ENCODE assay signal across 22 mouse cellular contexts in the genomic region with DNA sequence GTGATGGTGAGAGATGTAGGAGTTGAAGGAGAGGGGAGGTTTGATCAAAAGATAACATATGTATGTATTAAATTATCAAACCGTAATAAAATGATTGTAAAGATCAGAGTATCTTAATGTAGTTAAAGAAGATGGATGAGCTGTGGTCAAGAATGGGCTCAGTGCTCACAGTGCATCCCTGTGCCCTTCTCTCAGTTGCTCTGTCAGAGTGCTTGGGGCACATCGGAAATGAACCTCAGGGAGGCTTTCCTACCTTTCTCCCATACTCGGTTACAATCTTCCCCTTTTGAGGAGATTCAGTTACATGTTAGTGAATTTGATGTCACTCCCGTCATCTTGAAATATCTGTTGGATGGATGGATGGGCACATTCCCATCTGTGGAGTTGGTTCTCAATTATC.
A peak's percentile ranks its signal among the peaks of the same experiment; 100 is the strongest.
DNase-seq lines count a peak whose midpoint lies in the region; ATAC-seq and TF ChIP-seq lines count a peak whose summit lies in the region.
"Had no signal": no experiment of that assay in that cellular context is flagged by ENCODE, and none has a peak within 500 bp of the region (broad histone marks: within the 10 kb centered on the region; RNA-seq: fewer than 3 reads in every experiment).

No protein-coding gene starts in this region.

- no peak overlapping the region for H3K27ac ChIP-seq in kidney, embryonic 14.5 days (ENCODE audit: low read depth, low read length)
- no peak overlapping the region for H3K27ac ChIP-seq in kidney, embryonic 15.5 days
- no peak overlapping the region for H3K27ac ChIP-seq in kidney, embryonic 16.5 days (ENCODE audit: low read length)
- no peak overlapping the region for H3K27ac ChIP-seq in kidney, postnatal 0 days

- no peaks in the 10 kb centered on the region for H3K9me3 ChIP-seq in kidney, embryonic 14.5 days (ENCODE audit: control insufficient read depth, low read length)
- no peaks in the 10 kb centered on the region for H3K9me3 ChIP-seq in kidney, embryonic 15.5 days (replicated peaks)
- no peaks in the 10 kb centered on the region for H3K9me3 ChIP-seq in kidney, embryonic 16.5 days (ENCODE audit: low read length)
- no peaks in the 10 kb centered on the region for H3K9me3 ChIP-seq in kidney, postnatal 0 days (replicated peaks; ENCODE audit: low read length)

- no peak for DNase-seq in kidney, postnatal 14 days
- DNase-seq in kidney, adult 9 months = no peak
- DNase-seq in kidney, postnatal 4 days = no peak
- peak; percentile 65 for DNase-seq in kidney, postnatal 0 days (ENCODE audit: low spot score)
- DNase-seq in kidney, postnatal 10 days = no peak
- DNase-seq: adrenal gland, adult 2 months; adrenal gland, adult 8-10 months; adrenal gland, postnatal 10 days; adrenal gland, postnatal 14 days; adrenal gland, postnatal 25 days; adrenal gland, postnatal 36 days; B cell, adult 2 months; cerebellum, adult 11 months; cerebellum, adult 11-12 months had no signal

- no peaks in the 10 kb centered on the region for H3K36me3 ChIP-seq in kidney, embryonic 14.5 days (ENCODE audit: control insufficient read depth, insufficient read depth, low read length)
- H3K36me3 ChIP-seq in kidney, embryonic 15.5 days = no peaks in the 10 kb centered on the region
- H3K36me3 ChIP-seq in kidney, embryonic 16.5 days (ENCODE audit: insufficient read depth, low read length) = no peaks in the 10 kb centered on the region
- no peaks in the 10 kb centered on the region for H3K36me3 ChIP-seq in kidney, postnatal 0 days (ENCODE audit: insufficient read depth, low read length)
- H3K36me3 ChIP-seq: G1E had no signal

- no peak for TF ChIP-seq CTCF in kidney, postnatal 0 days (IDR thresholded peaks at IDR 0.05; ENCODE audit: low read depth)

- H3K4me2 ChIP-seq in kidney, embryonic 14.5 days (replicated peaks; ENCODE audit: low read depth, low read length) = no peak overlapping the region
- H3K4me2 ChIP-seq in kidney, embryonic 15.5 days = no peak overlapping the region
- no peak overlapping the region for H3K4me2 ChIP-seq in kidney, embryonic 16.5 days (replicated peaks; ENCODE audit: low read depth, low read length)
- H3K4me2 ChIP-seq in kidney, postnatal 0 days (ENCODE audit: low read length) = no peak overlapping the region

- no peak overlapping the region for H3K4me3 ChIP-seq in kidney, embryonic 14.5 days (ENCODE audit: low read length)
- H3K4me3 ChIP-seq in kidney, embryonic 15.5 days (replicated peaks) = no peak overlapping the region
- H3K4me3 ChIP-seq in kidney, embryonic 16.5 days (ENCODE audit: low read length) = no peak overlapping the region
- no peak overlapping the region for H3K4me3 ChIP-seq in kidney, postnatal 0 days (replicated peaks; ENCODE audit: low read depth, low read length)

- H3K4me1 ChIP-seq in kidney, embryonic 14.5 days (ENCODE audit: control insufficient read depth, insufficient read depth, low read length) = 0 out of 2 replicates have a peak, but pooled peaks cover 3% of the 10 kb centered on the region
- H3K4me1 ChIP-seq in kidney, embryonic 15.5 days = 0 out of 2 replicates have a peak, but pooled peaks cover 5% of the 10 kb centered on the region
- peaks cover 6% of the 10 kb centered on the region; the same call in 1 of the 2 replicates for H3K4me1 ChIP-seq in kidney, embryonic 16.5 days (ENCODE audit: insufficient read depth, low read length)
- H3K4me1 ChIP-seq in kidney, postnatal 0 days (replicated peaks; ENCODE audit: insufficient read depth, low read length) = no peaks in the 10 kb centered on the region

- peak; percentile 49; the same call in 1 of the 2 replicates for ATAC-seq in kidney, embryonic 14.5 days (ENCODE audit: low FRiP score, low TSS enrichment)
- peak; percentile 62 for ATAC-seq in kidney, embryonic 15.5 days (replicated peaks; ENCODE audit: low FRiP score)
- ATAC-seq in kidney, embryonic 16.5 days (ENCODE audit: low FRiP score, low TSS enrichment) = peak; percentile 78
- ATAC-seq in kidney, postnatal 0 days (replicated peaks; ENCODE audit: low FRiP score, low read depth) = no peak
- ATAC-seq: activated CD4-positive, CD25-positive, alpha-beta regulatory T cell, adult 4 months; CD4-positive, CD25-positive, alpha-beta regulatory T cell, adult 4 months; Patski had no signal

- H3K27me3 ChIP-seq in kidney, embryonic 14.5 days (ENCODE audit: control insufficient read depth, insufficient read depth, low read length) = no peaks in the 10 kb centered on the region
- no peaks in the 10 kb centered on the region for H3K27me3 ChIP-seq in kidney, embryonic 15.5 days
- no peaks in the 10 kb centered on the region for H3K27me3 ChIP-seq in kidney, embryonic 16.5 days (ENCODE audit: insufficient read depth, low read length)
- no peaks in the 10 kb centered on the region for H3K27me3 ChIP-seq in kidney, postnatal 0 days (ENCODE audit: insufficient read depth, low read length)
- H3K27me3 ChIP-seq: CH12.LX, Patski had no signal

- H3K9ac ChIP-seq in kidney, embryonic 14.5 days (ENCODE audit: low read depth, low read length) = no peak overlapping the region
- no peak overlapping the region for H3K9ac ChIP-seq in kidney, embryonic 15.5 days
- no peak overlapping the region for H3K9ac ChIP-seq in kidney, embryonic 16.5 days (replicated peaks; ENCODE audit: low read length)
- no peak overlapping the region for H3K9ac ChIP-seq in kidney, postnatal 0 days (ENCODE audit: low read depth, low read length)

- WGBS in kidney, embryonic 14.5 days = 41% methylated on average over 4 of the region's 4 CpGs
- 53% methylated on average over 4 of the region's 4 CpGs for WGBS in kidney, embryonic 15.5 days
- WGBS in kidney, embryonic 16.5 days = 38% methylated on average over 4 of the region's 4 CpGs
- 51% methylated on average over 4 of the region's 4 CpGs for WGBS in kidney, postnatal 0 days
